Mouse (Mus musculus) CH12.LX (cell line): Measurements from ENCODE around the gene Jhy.

Source experiments
- CTCF ChIP-seq, 2 experiments: IDR thresholded peaks in 1 of 2; conservative IDR thresholded peaks in 1 of 2; 2 replicates each; pipeline ENCODE4 v1.5.1; 2011 to 2012; ENCODE audit warnings: low read depth in 2 of 2, low read length in 2 of 2, improper control_type of control experiment in 1 of 2, inconsistent platforms in 1 of 2, mild to moderate bottlenecking in 1 of 2, moderate library complexity in 1 of 2
- ELF1 ChIP-seq: IDR thresholded peaks from 2 replicates; pipeline ENCODE4 v1.6.1; 2014; ENCODE audit warnings: low read depth, mild to moderate bottlenecking, inconsistent platforms, low read length, improper control_type of control experiment
- EP300 ChIP-seq: IDR thresholded peaks from 2 replicates; pipeline ENCODE4 v1.6.1; 2011; ENCODE audit warnings: low read length, improper control_type of control experiment
- ETS1 ChIP-seq: conservative IDR thresholded peaks from 2 replicates; pipeline ENCODE4 v1.6.1; 2012; ENCODE audit warnings: low read depth, mild to moderate bottlenecking, inconsistent platforms, low read length, improper control_type of control experiment, moderate library complexity
- GABPA ChIP-seq: IDR thresholded peaks from 2 replicates; pipeline ENCODE4 v1.6.1; 2012; ENCODE audit warnings: low read depth, low read length, improper control_type of control experiment, inconsistent platforms; ENCODE audit not compliant: insufficient replicate concordance
- JUN ChIP-seq: IDR thresholded peaks from 2 replicates; pipeline ENCODE4 v1.6.1; 2011; ENCODE audit warnings: low read depth, mild to moderate bottlenecking, low read length, improper control_type of control experiment, moderate library complexity; ENCODE audit not compliant: insufficient read depth
- KAT2A ChIP-seq: IDR thresholded peaks from 2 replicates; pipeline ENCODE4 v1.6.1; 2012; ENCODE audit warnings: low read length, improper control_type of control experiment, inconsistent platforms; ENCODE audit not compliant: insufficient replicate concordance
- MAFK ChIP-seq: IDR thresholded peaks from 2 replicates; pipeline ENCODE4 v1.6.1; 2011; ENCODE audit warnings: low read length, improper control_type of control experiment; ENCODE audit not compliant: insufficient replicate concordance
- NELFE ChIP-seq: IDR thresholded peaks from 2 replicates; pipeline ENCODE4 v1.6.1; 2011; ENCODE audit warnings: low read depth, low read length, improper control_type of control experiment
- SIN3A ChIP-seq: IDR thresholded peaks from 2 replicates; pipeline ENCODE4 v1.6.1; 2012; ENCODE audit warnings: low read length, improper control_type of control experiment, inconsistent platforms
- TCF12 ChIP-seq: IDR thresholded peaks from 2 replicates; pipeline ENCODE4 v1.6.1; 2014; ENCODE audit warnings: low read depth, mild to moderate bottlenecking, inconsistent platforms, low read length, improper control_type of control experiment
- UBTF ChIP-seq: IDR thresholded peaks from 2 replicates; pipeline ENCODE4 v1.6.1; 2012; ENCODE audit warnings: low read depth, mild to moderate bottlenecking, inconsistent platforms, low read length, improper control_type of control experiment, moderate library complexity
- USF2 ChIP-seq: conservative IDR thresholded peaks from 2 replicates; pipeline ENCODE4 v1.6.1; 2011; ENCODE audit warnings: low read depth, low read length, improper control_type of control experiment
- ZC3H11A ChIP-seq: IDR thresholded peaks from 2 replicates; pipeline ENCODE4 v1.6.1; 2012; ENCODE audit warnings: low read depth, mild to moderate bottlenecking, inconsistent platforms, low read length, improper control_type of control experiment

DNA sequence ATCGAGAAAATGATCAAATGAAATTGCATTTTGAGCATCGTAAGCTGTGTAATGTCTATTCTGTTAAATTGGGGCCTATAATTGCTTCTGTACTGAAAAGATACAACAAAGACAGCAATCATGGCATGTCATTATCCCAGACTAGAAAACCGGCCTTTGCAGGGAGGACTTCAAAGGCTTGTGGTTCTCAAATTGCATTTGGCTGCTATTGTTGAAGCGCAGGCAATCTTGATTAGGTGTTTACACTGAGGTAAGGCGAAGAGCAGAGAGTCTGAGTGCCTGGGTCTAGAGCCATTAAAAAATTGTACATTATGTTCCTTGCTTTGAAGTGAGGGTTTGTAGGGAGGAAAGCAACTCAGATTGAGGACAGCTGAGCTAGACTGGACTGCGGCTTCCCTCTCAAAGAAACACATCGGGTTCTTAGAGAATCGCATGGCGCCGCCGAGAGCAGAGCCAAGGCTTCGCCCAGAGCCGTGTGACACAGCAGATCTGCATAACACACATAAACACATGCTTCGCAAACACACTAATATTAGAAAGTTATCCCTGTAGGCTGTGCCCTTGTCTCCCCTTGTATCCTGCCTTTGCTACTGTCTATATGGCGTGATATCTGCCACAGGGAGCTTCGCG, 36.5 kb downstream of the Jhy start:
- TF ChIP-seq GABPA = no peak
- no peak for TF ChIP-seq EP300
- no peak for TF ChIP-seq ETS1
- no peak for TF ChIP-seq TCF12
- TF ChIP-seq NELFE = no peak
- TF ChIP-seq CTCF (conservative IDR thresholded peaks at IDR 0.05 in 1 of 2, IDR thresholded peaks at IDR 0.05 in 1 of 2; ENCODE audit: low read depth in 2 of 2, low read length in 2 of 2) = no peak
- no peak for TF ChIP-seq USF2
- TF ChIP-seq ZC3H11A = no peak
- no peak for TF ChIP-seq ELF1
- TF ChIP-seq MAFK = no peak
- TF ChIP-seq KAT2A = no peak
- no peak for TF ChIP-seq SIN3A
- TF ChIP-seq UBTF = no peak
- TF ChIP-seq JUN = no peak
